Mouse (Mus musculus) embryonic facial prominence, embryonic 11.5 days (tissue): Measurements from ENCODE around the gene Dync1h1. TPM values are rescaled to one million over a fixed set of nuclear protein-coding genes. Genes with fewer than 3 reads are reported as not detected.
"Not testable (repeated sequence)": the region's sequence is repeated elsewhere in the genome, so short reads cannot be mapped to it uniquely, and the experiment has no call there.

Experiments
- ATAC-seq: fragments of 200-750 bp; cut with Nextera tagmentation; replicated peaks from 2 replicates; pipeline ENCODE4 v1.8.0; 2017; ENCODE audit warnings: low read depth; ENCODE audit not compliant: insufficient number of reproducible peaks, low FRiP score, low TSS enrichment
- DNase-seq: peaks from one replicate; pipeline ENCODE4 v3.0.0-alpha.2; 2015; ENCODE audit warnings: low spot score
- H3K27ac ChIP-seq: fragments of 300-500 bp; sonication (generic); replicated peaks from 2 replicates; pipeline ENCODE4 v1.5.1; 2014; ENCODE audit warnings: mild to moderate bottlenecking, low read depth, low read length, control low read depth
- H3K27me3 ChIP-seq: fragments of 300-500 bp; sonication (generic); 2 replicates; pipeline ENCODE4 v1.6.1; 2014; ENCODE audit warnings: mild to moderate bottlenecking, low read length, moderate library complexity, mixed read lengths; ENCODE audit not compliant: control insufficient read depth, insufficient read depth
- H3K36me3 ChIP-seq: fragments of 300-500 bp; sonication (generic); replicated peaks from 2 replicates; pipeline ENCODE4 v1.6.1; 2014; ENCODE audit warnings: low read depth, mild to moderate bottlenecking, low read length, moderate library complexity, mixed read lengths; ENCODE audit not compliant: control insufficient read depth, insufficient read depth
- H3K4me1 ChIP-seq: fragments of 300-500 bp; sonication (generic); 2 replicates; pipeline ENCODE4 v1.6.1; 2014; ENCODE audit warnings: low read length, mixed read lengths; ENCODE audit not compliant: control insufficient read depth, insufficient read depth
- H3K4me2 ChIP-seq: fragments of 300-500 bp; sonication (generic); 2 replicates; pipeline ENCODE4 v1.6.1; 2014; ENCODE audit warnings: low read depth, mild to moderate bottlenecking, control low read depth, low read length, moderate library complexity
- H3K4me3 ChIP-seq: fragments of 300-500 bp; sonication (generic); 2 replicates; pipeline ENCODE4 v1.5.1; 2014; ENCODE audit warnings: low read depth, low read length, control low read depth
- H3K9ac ChIP-seq: fragments of 300-500 bp; sonication (generic); replicated peaks from 2 replicates; pipeline ENCODE4 v1.6.1; 2014; ENCODE audit warnings: mild to moderate bottlenecking, control low read depth, low read length
- H3K9me3 ChIP-seq: fragments of 300-500 bp; sonication (generic); replicated peaks from 2 replicates; pipeline ENCODE4 v1.6.1; 2016; ENCODE audit warnings: mild to moderate bottlenecking, low read length, inconsistent platforms, mixed read lengths; ENCODE audit not compliant: control insufficient read depth
- WGBS: fragments of 180-500 bp; shearing (Covaris S2); extraction: QIAGEN DNeasy Blood & Tissue Kit; methylation state at CpG from one replicate; pipeline ENCODE4 v1.1.7; 2014; 5-methylcytosine and 5-hydroxymethylcytosine counted together
- polyA plus RNA-seq: library from polyadenylated mRNA; unstranded; fragments of >200 nt; fragmentation: Nextera tagmentation; extraction: Ambion mirVana; gene quantifications from 2 replicates; pipeline ENCODE4 v1.2.1, GENCODE M21; 2014

The Dync1h1 gene
- polyA plus RNA-seq, 1 experiment from 2014 or later, result 52.8 TPM

DNA sequence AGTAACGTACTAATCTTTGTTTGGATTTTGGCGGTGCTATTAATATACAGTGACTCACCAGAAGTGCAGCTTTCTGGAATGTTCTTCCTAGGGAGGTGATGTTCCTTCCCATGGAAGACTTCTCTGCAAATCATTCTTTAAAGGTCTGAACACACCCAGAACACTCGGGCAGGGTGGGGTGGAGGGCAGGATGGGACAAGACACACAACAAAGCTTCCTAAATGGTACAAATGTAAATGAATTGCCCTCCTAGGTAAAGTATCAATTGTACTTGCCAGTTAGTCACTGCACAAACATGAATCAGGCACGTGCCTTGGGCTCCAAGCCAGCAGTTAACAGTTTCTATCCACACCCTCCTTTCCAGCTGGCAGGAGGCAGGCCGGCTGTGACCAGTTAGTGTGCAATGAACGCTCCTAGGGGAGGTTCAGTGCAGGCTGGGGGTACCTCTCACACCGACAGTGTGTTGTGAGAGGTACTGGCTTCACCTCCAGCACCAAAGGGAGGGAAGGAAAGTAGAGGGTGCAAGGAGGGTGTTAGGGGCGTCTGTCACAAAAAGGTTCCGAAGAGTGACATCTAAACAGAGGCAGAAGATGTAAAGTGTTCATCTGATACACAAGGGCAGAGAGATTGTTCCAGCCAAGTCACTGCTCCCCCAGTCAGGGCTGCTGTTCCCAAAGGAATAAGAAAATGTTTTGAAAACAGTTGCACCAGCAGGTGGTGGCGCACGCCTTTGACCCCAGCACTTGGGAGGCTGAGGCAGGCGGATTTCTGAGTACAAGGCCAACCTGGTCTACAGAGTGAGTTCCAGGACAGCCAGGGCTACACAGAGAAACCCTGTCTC is 86.9 kb downstream of the Dync1h1 start:
- ATAC-seq (no peak), DNase-seq (no peak)
- Histone ChIP-seq H3K36me3 (no peaks in the 10 kb centered on the region; the same call in none of the 2 replicates), H3K27ac (no peak overlapping the region), H3K27me3 (no peaks in the 10 kb centered on the region), H3K9ac (no peak overlapping the region), H3K4me1 (no peaks in the 10 kb centered on the region), H3K9me3 (no peaks in the 10 kb centered on the region), H3K4me3 (no peak overlapping the region), H3K4me2 (no peak overlapping the region)
- WGBS, result 80% methylated on average over 12 of the region's 12 CpGs

DNA sequence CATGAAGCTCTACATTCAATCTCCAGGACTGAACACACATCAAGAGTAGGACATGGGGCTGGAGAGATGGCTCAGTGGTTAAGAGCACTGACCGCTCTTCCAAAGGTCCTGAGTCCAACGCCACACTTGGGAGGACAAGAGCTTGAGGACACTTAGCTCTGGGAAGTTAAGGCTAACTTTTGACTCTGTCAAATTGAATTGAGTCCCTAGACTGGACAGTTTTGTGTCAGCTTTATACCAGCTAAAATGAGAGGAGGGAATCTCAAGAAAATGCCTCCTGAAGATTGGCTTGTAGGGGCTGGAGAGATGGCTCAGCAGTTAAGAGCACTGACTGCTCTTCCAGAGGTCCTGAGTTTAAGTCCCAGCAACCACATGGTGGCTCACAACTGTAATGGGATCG is 87.7 kb downstream of the Dync1h1 start:
- not testable (repeated sequence) for DNase-seq, H3K36me3 ChIP-seq
- WGBS, result 96% methylated on average over 3 of the region's 3 CpGs

DNA sequence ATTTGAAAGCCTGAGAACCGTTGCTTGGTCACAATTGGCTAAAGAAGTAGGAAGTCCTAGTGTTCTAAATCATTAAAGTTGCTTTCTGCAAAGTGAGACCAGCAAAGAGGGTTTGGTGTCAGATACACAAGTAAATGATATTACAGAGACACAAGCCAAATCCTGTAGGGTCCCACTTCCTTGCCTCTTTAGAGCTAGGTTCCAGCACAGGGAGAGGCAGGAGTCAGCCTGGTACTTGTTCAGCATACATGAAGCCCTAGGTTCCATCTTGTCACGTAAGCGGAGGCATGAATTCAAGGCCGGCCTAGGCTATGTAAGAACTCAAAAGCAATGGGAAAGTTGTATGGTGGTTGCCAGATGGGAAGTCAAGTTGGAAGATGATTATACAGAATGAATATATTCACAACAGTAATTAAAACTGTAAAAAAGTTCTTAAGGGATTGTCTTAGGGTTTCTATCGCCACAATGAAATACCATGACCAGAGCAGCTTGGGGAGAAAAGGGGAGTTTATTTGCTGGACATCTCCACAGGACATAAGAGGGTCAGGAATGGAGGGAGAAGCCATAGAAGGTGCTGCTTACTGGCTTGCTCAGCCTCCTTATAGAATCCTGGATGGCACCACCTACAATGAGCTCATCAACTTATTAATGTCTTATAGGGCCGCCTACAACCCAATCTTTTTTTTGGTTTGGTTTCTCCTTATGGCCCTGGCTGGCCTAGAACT is 88.8 kb downstream of the Dync1h1 start:
- no peaks in the 10 kb centered on the region; the same call in none of the 2 replicates for H3K36me3 ChIP-seq
- 88% methylated on average over 6 of the region's 6 CpGs for WGBS

More for the DNA sequence above, 87.7 kb downstream of the Dync1h1 start:
- not testable (repeated sequence) for H3K4me1 ChIP-seq, ATAC-seq, H3K27ac ChIP-seq, H3K9ac ChIP-seq, H3K9me3 ChIP-seq, H3K27me3 ChIP-seq, H3K4me3 ChIP-seq, H3K4me2 ChIP-seq

DNA sequence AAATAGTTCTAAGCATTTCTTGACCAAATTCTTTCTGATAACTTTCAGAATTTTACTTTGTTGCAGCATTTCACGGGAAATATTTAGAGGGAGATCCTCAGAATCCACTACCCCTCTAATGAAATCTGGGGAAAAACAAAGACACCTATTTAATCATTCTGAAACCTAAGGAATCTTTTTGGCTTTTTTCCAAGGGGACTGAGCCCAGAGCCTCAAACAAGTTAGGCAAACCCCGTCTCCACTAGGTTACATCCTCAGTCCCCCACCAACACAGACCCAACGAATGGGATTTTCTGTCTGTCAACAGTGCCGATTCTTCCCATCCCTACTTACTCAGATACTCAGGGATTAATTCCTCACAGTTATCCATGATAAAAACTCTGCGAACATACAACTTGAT is 92.1 kb downstream of the Dync1h1 start:
- not testable (repeated sequence) for ATAC-seq, H3K27ac ChIP-seq, H3K9ac ChIP-seq, H3K9me3 ChIP-seq, H3K4me2 ChIP-seq, H3K27me3 ChIP-seq, H3K36me3 ChIP-seq, DNase-seq, H3K4me1 ChIP-seq, H3K4me3 ChIP-seq
- 83% methylated on average over 5 of the region's 5 CpGs for WGBS

More for the DNA sequence above, 88.8 kb downstream of the Dync1h1 start:
- H3K27ac ChIP-seq, result no peak overlapping the region
- H3K27me3 ChIP-seq, result no peaks in the 10 kb centered on the region
- H3K4me3 ChIP-seq, result no peak overlapping the region
- DNase-seq (no peak), ATAC-seq (no peak)
- no peaks in the 10 kb centered on the region for H3K9me3 ChIP-seq
- no peak overlapping the region for H3K4me2 ChIP-seq
- H3K4me1 ChIP-seq, result no peaks in the 10 kb centered on the region
- no peak overlapping the region for H3K9ac ChIP-seq

DNA sequence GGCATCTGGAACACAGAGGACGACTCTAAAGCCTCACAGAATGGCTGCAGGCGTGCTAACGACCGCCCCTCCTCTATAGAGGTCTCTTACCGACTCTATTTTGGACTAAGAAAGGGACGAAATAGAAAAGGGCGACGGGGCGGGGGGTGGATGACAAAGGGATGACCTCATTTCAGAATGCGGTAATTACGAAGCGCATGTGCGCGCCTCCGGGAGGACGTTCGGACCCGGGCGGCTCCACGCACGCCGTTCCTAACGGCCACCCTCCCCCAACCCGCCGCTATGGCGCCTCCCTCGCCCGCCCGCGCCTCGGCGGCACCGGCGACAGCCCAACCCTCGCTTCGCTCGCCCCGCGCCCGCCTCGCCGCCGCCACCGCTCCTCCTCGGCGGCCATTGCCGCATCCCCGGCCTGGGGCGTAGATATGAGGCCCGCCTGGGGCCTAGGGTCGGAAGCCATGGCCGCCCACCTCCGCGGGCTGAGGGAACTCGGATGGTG is 94.5 kb downstream of the Dync1h1 start:
- ATAC-seq (peak; percentile 32), DNase-seq (peak; percentile 69)
- Histone ChIP-seq H3K4me1 (no peaks in the 10 kb centered on the region), H3K4me3 (peak overlapping the region; percentile 91), H3K9ac (peak overlapping the region; percentile 97), H3K27ac (peak overlapping the region; percentile 91), H3K4me2 (peak overlapping the region; percentile 57), H3K36me3 (no peaks in the 10 kb centered on the region), H3K27me3 (no peaks in the 10 kb centered on the region), H3K9me3 (no peaks in the 10 kb centered on the region)
- under 1% methylated on average over 48 of the region's 55 CpGs for WGBS

DNA sequence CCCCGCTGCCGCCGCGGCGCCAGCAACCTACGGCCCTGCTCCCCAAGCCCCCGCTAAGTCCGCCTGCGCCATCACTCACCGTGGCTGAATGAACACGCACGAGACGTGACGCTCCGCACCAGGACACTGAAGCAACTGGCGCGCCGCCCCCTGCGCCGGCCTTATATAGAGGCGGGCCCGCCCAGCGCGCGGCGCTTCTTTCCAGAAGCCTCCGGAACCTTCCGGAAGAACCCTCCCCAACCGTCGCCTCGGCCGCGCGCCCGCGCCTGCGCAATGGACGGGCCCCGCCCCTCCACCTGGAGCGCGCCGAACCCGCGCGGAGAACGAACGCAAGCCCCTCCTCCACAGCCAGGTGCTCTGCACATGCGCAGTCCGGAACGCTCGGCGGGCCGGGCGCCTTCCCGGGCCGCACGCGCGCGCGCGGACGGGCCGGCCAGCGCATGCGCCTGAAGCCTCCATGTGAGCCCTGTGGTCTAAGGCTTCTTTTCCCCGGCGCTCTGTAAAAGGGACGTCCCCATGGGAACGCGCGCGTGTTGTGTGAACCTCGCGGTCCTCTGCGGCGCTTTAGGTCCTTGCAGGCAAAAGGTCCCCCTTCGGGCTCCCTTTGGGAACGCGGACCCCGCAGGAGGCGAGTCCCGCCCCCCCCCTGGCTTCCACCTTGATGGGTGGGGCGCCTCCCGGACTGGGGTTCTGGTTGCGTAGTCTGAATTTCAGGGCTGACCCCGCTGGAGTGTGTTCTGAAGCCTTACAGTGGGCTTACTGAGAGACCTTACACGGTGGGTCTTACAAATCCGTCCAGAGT is 95.1 kb downstream of the Dync1h1 start:
- Histone ChIP-seq H3K27me3 (no peaks in the 10 kb centered on the region), H3K9ac (peak overlapping the region; percentile 97), H3K9me3 (no peaks in the 10 kb centered on the region), H3K36me3 (no peaks in the 10 kb centered on the region), H3K4me2 (peak overlapping the region; percentile 71), H3K27ac (peak overlapping the region; percentile 91), H3K4me1 (no peaks in the 10 kb centered on the region), H3K4me3 (peak overlapping the region; percentile 91)
- DNase-seq, result peak; percentile 97
- under 1% methylated on average over 83 of the region's 89 CpGs for WGBS
- peak; percentile 92 for ATAC-seq

DNA sequence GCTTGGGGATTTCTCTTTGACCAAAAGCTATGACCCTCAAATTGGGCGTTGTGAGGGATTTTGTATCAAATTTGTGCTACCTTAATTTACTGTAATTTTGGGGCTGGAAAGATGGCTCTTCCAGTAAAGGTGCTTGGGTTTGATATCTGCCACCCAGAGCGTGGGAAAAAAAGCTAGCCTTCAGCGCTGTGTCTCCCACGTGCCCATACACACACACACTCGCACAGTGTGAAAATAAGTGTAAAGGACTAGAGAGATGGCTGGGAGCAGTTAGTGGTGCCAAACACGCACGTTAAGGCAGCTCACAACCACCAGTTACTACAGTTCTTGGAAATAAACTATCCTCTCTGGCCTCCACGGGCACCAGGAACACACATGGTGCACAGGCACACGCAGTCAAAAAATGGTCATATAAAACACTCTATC is 95.7 kb downstream of the Dync1h1 start:
- no peak for DNase-seq
- Histone ChIP-seq H3K4me2 (peak overlapping the region; percentile 71), H3K27me3 (no peaks in the 10 kb centered on the region), H3K9me3 (no peaks in the 10 kb centered on the region), H3K4me3 (peak overlapping the region; percentile 91), H3K4me1 (no peaks in the 10 kb centered on the region), H3K27ac (peak overlapping the region; percentile 52; the same call in 1 of the 2 replicates), H3K9ac (peak overlapping the region; percentile 79), H3K36me3 (no peaks in the 10 kb centered on the region)
- no peak; the same call in 1 of the 2 replicates for ATAC-seq
- WGBS, result 55% methylated on average over 9 of the region's 9 CpGs
